Mouse (Mus musculus) embryonic fibroblast, embryonic 13.5 days (primary cell): ENCODE results near the gene Rdh16f1. TPM values are rescaled to one million over a fixed set of nuclear protein-coding genes. Genes with fewer than 3 reads are reported as not detected.

ENCODE experiments used
- H3K27ac ChIP-seq: 2 replicates; pipeline ENCODE4 v1.5.1; 2012; ENCODE audit warnings: low read length, control low read depth, inconsistent platforms; ENCODE audit not compliant: insufficient read depth
- H3K4me1 ChIP-seq: 2 replicates; pipeline ENCODE4 v1.6.1; 2011; ENCODE audit warnings: low read length; ENCODE audit not compliant: control insufficient read depth, insufficient read depth
- H3K4me3 ChIP-seq: 2 replicates; pipeline ENCODE4 v1.5.1; 2011; ENCODE audit warnings: mild to moderate bottlenecking, control low read depth, low read length; ENCODE audit not compliant: insufficient read depth
- CTCF ChIP-seq: IDR thresholded peaks from 2 replicates; pipeline ENCODE4 v1.5.1; 2011; ENCODE audit warnings: mild to moderate bottlenecking, control low read depth, low read length, moderate library complexity, borderline replicate concordance; ENCODE audit not compliant: insufficient read depth
- POLR2A ChIP-seq: IDR thresholded peaks from 2 replicates; pipeline ENCODE4 v1.6.1; 2011; ENCODE audit warnings: low read depth, mild to moderate bottlenecking, control low read depth, low read length, moderate library complexity
- polyA plus RNA-seq: library from polyadenylated mRNA; stranded (reverse); fragments of >200 nt; gene quantifications from 2 replicates; pipeline ENCODE4 v1.2.4, GENCODE M21; 2011; ENCODE audit warnings: low read depth; ENCODE audit not compliant: missing spikeins, insufficient read length

The Rdh16f1 gene
- polyA plus RNA-seq, result not detected in 2 replicates

GRCm38 (mm10) chr10:127759181-127760110 lies at the start of gene Rdh16f1, which contains the start of gene Rdh1:
Rdh16f1 (plus strand) TSS chr10:127759787.
Rdh1 (plus strand) TSS chr10:127759721.
- TF ChIP-seq POLR2A (no peak), CTCF (no peak)
- Histone ChIP-seq H3K27ac (no peak within 1 kb of the TSS), H3K4me3 (no peak within 1 kb of the TSS), H3K4me1 (no peaks in the 10 kb centered on the region)

DNA sequence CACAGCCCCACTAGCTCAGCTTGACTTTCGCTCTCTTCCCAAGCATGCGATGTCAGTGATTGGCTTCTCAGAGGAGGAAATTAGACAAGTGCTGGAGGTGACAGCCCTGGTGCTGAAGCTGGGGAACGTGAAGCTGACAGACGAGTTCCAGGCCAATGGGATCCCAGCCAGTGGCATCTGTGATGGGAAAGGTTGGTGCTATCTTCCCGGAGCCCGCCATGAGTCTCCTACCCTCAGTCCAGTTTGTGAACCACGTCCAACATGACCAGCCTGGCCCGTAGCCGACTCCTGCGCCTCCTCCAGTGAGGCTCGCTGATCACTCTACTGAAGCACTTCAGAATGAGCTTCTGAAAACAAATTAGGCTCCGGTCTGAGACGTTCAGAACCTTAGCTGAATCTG lies 49.3 kb upstream of the Rdh16f1 start:
- no peak for TF ChIP-seq CTCF
- no peak for TF ChIP-seq POLR2A
- no peak overlapping the region for H3K27ac ChIP-seq
- no peak overlapping the region for H3K4me3 ChIP-seq
- no peaks in the 10 kb centered on the region for H3K4me1 ChIP-seq

- Histone ChIP-seq H3K27ac (no peak overlapping the region), H3K4me1 (no peaks in the 10 kb centered on the region), H3K4me3 (no peak overlapping the region)
- TF ChIP-seq CTCF (no peak), POLR2A (no peak)
These were observed 46.9 kb upstream of the Rdh16f1 start for GRCm38 (mm10) chr10:127712736-127713135.

DNA sequence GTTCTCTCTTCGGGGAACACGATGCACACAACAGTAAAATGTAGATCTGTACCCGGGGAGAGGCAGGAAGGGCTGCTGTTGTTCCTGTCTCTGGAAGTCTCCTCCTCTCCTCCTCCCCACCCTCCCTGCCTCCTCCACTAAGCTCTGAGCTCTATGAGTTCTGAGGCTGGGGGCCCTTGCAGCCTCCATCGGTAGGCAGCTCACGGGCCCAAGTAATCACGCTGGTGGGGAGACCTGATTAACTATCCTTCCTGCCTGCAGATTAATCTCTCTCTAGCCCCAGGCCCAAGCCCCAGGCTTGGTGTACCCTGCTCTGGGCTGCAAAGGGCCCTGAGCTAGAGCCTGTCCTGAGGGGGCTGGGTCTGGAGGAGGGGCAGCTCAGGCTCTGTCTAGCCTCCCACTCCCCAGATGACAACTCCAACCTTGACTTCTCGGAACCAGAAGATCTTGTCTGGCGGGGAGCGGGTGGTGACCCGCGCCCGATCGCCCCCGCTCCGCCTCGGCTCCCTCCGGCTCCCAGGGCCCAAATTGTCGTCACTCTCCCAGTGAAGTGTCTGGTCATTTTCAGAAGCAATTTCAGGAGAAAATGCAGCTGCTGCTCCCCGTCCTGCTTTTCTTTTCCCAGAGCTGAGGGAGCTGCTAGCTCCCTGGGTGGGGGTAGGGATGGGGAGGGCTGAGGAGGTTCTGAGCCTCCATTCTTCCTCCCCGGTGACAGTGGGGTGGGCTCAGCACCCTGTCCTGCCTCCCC lies 37.7 kb upstream of the Rdh16f1 start:
- no peak for TF ChIP-seq CTCF
- no peak for TF ChIP-seq POLR2A
- H3K4me3 ChIP-seq, result no peak overlapping the region
- no peaks in the 10 kb centered on the region for H3K4me1 ChIP-seq
- no peak overlapping the region for H3K27ac ChIP-seq

GRCm38 (mm10) chr10:127724178-127724577 lies 35.4 kb upstream of the Rdh16f1 start, which contains the start of gene Tac2:
Tac2 (plus strand) TSS chr10:127724478.
- TF ChIP-seq POLR2A (no peak), CTCF (no peak)
- Histone ChIP-seq H3K4me3 (no peak within 1 kb of the TSS), H3K4me1 (no peaks in the 10 kb centered on the region), H3K27ac (no peak within 1 kb of the TSS)

DNA sequence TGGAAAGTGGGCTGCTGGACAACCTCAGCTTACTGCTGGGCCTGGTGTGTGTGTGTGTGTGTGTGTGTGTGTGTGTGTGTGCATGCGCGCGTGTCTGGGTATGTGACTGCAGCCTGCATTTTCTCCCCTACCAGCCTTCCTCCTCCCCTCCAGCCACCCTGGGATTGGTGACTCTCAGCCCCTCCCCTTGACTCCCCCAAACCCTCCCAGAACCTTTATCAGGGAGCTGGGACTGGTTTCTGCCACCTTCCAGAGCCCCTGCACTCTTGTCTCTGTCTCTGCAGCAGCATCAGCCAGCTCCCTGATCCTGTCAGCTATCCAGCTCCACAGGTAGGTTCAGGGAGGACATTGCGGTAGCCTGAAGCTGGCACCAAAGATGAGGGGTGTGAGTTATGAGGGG lies 34.5 kb upstream of the Rdh16f1 start:
- H3K4me1 ChIP-seq, result no peaks in the 10 kb centered on the region
- H3K27ac ChIP-seq, result no peak overlapping the region
- H3K4me3 ChIP-seq, result no peak overlapping the region
- TF ChIP-seq CTCF (no peak), POLR2A (no peak)

- H3K4me3 ChIP-seq, result no peak overlapping the region
- TF ChIP-seq CTCF, result no peak
- TF ChIP-seq POLR2A, result no peak
- H3K4me1 ChIP-seq, result no peaks in the 10 kb centered on the region
- no peak overlapping the region for H3K27ac ChIP-seq
These were observed 31.1 kb upstream of the Rdh16f1 start for GRCm38 (mm10) chr10:127728437-127728836.

GRCm38 (mm10) chr10:127730285-127730932 lies 29.2 kb upstream of the Rdh16f1 start:
- Histone ChIP-seq H3K27ac (no peak overlapping the region), H3K4me3 (no peak overlapping the region), H3K4me1 (no peaks in the 10 kb centered on the region)
- TF ChIP-seq CTCF, result no peak
- TF ChIP-seq POLR2A, result no peak

- TF ChIP-seq POLR2A (no peak), CTCF (no peak)
- no peak overlapping the region for H3K27ac ChIP-seq
- H3K4me3 ChIP-seq, result no peak overlapping the region
- H3K4me1 ChIP-seq, result no peaks in the 10 kb centered on the region
These were observed 28.7 kb upstream of the Rdh16f1 start for GRCm38 (mm10) chr10:127730933-127731310.

DNA sequence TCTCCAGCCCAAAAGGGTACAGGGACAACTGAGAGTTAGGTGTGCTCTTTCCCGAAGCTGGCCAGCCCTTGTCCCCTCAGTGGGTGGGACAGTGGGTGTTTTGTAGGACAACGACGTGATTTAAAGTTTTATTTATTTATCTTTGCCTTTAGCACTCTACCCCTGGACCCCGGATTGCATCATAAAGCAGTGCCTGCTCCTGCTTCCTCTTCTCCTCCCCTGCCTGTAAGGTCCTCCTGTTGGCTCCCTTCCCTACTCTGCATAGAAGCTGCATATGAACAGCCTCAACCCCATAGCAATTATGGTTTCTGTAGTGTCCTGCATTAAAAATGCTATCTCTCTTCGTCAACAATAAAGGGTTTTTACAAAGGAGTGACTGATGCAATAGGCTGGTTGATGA lies 28.2 kb upstream of the Rdh16f1 start:
- TF ChIP-seq POLR2A, result no peak
- no peak for TF ChIP-seq CTCF
- Histone ChIP-seq H3K27ac (no peak overlapping the region), H3K4me1 (no peaks in the 10 kb centered on the region), H3K4me3 (no peak overlapping the region)
